Mouse (Mus musculus) heart, adult 9 months (tissue): ENCODE data around the gene Tmem209.

Experiments
- DNase-seq, 2 experiments: peaks; one replicate each; pipeline ENCODE4 v3.0.0; 2022; ENCODE audit warnings: low spot score in 2 of 2

Gene Tmem209

GRCm38 (mm10) chr6:30509265-30510239 lies at the start of gene Tmem209, which contains the start of gene Ssmem1:
Gene Tmem209 (minus strand): TSS chr6:30509783.
Gene Ssmem1 (plus strand): TSS chr6:30509849.
- peak; percentile 99 for DNase-seq

- peak; percentile 40 to 68 for DNase-seq
Observed at GRCm38 (mm10) chr6:30556080-30556479, 46.5 kb upstream of the Tmem209 start.

GRCm38 (mm10) chr6:30554621-30555170 lies 45.1 kb upstream of the Tmem209 start:
- DNase-seq, result peak in 1 of 2 experiments; percentile 24

- no peak for DNase-seq
Observed at GRCm38 (mm10) chr6:30554092-30554491, 44.5 kb upstream of the Tmem209 start.

- no peak for DNase-seq
Observed at GRCm38 (mm10) chr6:30553381-30554010, 43.9 kb upstream of the Tmem209 start.

- no peak for DNase-seq
Observed at GRCm38 (mm10) chr6:30552628-30553027, 43.0 kb upstream of the Tmem209 start.

- no peak for DNase-seq
Observed at GRCm38 (mm10) chr6:30551644-30552580, 42.3 kb upstream of the Tmem209 start.

GRCm38 (mm10) chr6:30551193-30551515 lies 41.6 kb upstream of the Tmem209 start:
- DNase-seq, result no peak

GRCm38 (mm10) chr6:30550496-30551192 lies 41.1 kb upstream of the Tmem209 start:
- DNase-seq, result no peak

- peak in 1 of 2 experiments; percentile 37 for DNase-seq
Observed at GRCm38 (mm10) chr6:30549231-30549761, 39.7 kb upstream of the Tmem209 start.

- peak; percentile 63 to 66 for DNase-seq
Observed at GRCm38 (mm10) chr6:30547656-30548306, 38.2 kb upstream of the Tmem209 start.

- DNase-seq, result no peak
Observed at GRCm38 (mm10) chr6:30547274-30547645, 37.7 kb upstream of the Tmem209 start.

- no peak for DNase-seq
Observed at GRCm38 (mm10) chr6:30546571-30547273, 37.1 kb upstream of the Tmem209 start.

- no peak for DNase-seq
Observed at GRCm38 (mm10) chr6:30545689-30546088, 36.1 kb upstream of the Tmem209 start.

GRCm38 (mm10) chr6:30543851-30544250 lies 34.3 kb upstream of the Tmem209 start:
- DNase-seq, result no peak

GRCm38 (mm10) chr6:30543077-30543476 lies 33.5 kb upstream of the Tmem209 start:
- DNase-seq, result no peak

- no peak for DNase-seq
Observed at GRCm38 (mm10) chr6:30542277-30542676, 32.7 kb upstream of the Tmem209 start.

- DNase-seq, result no peak
Observed at GRCm38 (mm10) chr6:30541009-30541799, 31.6 kb upstream of the Tmem209 start, which contains the start of gene Cpa2. Gene Cpa2 (plus strand): TSS chr6:30541582.
